Mouse (Mus musculus) cerebellum, postnatal 10 days (tissue): ENCODE results near the gene Gspt2.
"Not testable (repeated sequence)": the region's sequence is repeated elsewhere in the genome, so short reads cannot be mapped to it uniquely, and the experiment has no call there.

Source experiments
- DNase-seq, 2 experiments: peaks; one replicate each; pipeline ENCODE4 v3.0.0; 2021; ENCODE audit warnings: mixed read lengths in 2 of 2

Gspt2 gene

GRCm38 (mm10) chrX:94635961-94636563 is at the start of gene Gspt2:
TSS of gene Gspt2 (plus strand) at chrX:94636069.
- peak; percentile 74 to 78 for DNase-seq

- DNase-seq, result peak; percentile 57 to 68
Measured at GRCm38 (mm10) chrX:94624835-94625803, 10.8 kb upstream of the Gspt2 start.

GRCm38 (mm10) chrX:94636911-94637310 is 1.0 kb downstream of the Gspt2 start:
- peak in 1 of 2 experiments; percentile 2 for DNase-seq

- no peak for DNase-seq
Measured at GRCm38 (mm10) chrX:94648541-94648940, 12.7 kb downstream of the Gspt2 start.

- DNase-seq, result no peak
Measured at GRCm38 (mm10) chrX:94657734-94658133, 21.9 kb downstream of the Gspt2 start.

- DNase-seq, result no peak
Measured at GRCm38 (mm10) chrX:94670814-94671213, 34.9 kb downstream of the Gspt2 start.

- peak; percentile 27 to 65 for DNase-seq
Measured at GRCm38 (mm10) chrX:94674977-94675376, 39.1 kb downstream of the Gspt2 start.

- DNase-seq, result not testable (repeated sequence)
Measured at GRCm38 (mm10) chrX:94681581-94681980, 45.7 kb downstream of the Gspt2 start.

- DNase-seq, result peak; percentile 29 to 78
Measured at GRCm38 (mm10) chrX:94689593-94689992, 53.7 kb downstream of the Gspt2 start.
